Mouse (Mus musculus) intestine, postnatal 0 days (tissue): ENCODE measurements around the gene Fam181a. TPM values are rescaled to one million over a fixed set of nuclear protein-coding genes. Genes with fewer than 3 reads are reported as not detected.

Experiments
- ATAC-seq: fragments of 200-750 bp; cut with Nextera tagmentation; 2 replicates; pipeline ENCODE4 v1.8.0; 2017; ENCODE audit warnings: mild to moderate bottlenecking, moderate TSS enrichment, moderate library complexity
- H3K27ac ChIP-seq: fragments of 300-500 bp; sonication (generic); 2 replicates; pipeline ENCODE4 v1.5.1; 2014; ENCODE audit warnings: mild to moderate bottlenecking, low read depth, low read length, moderate library complexity
- H3K27me3 ChIP-seq: fragments of 300-500 bp; sonication (generic); replicated peaks from 2 replicates; pipeline ENCODE4 v1.6.1; 2014; ENCODE audit warnings: low read length, mixed read lengths; ENCODE audit not compliant: control insufficient read depth, insufficient read depth
- H3K36me3 ChIP-seq: fragments of 300-500 bp; sonication (generic); 2 replicates; pipeline ENCODE4 v1.6.1; 2014; ENCODE audit warnings: mild to moderate bottlenecking, moderate library complexity; ENCODE audit not compliant: control insufficient read depth, insufficient read depth
- H3K4me1 ChIP-seq: fragments of 300-500 bp; sonication (generic); replicated peaks from 2 replicates; pipeline ENCODE4 v1.6.1; 2014; ENCODE audit warnings: antibody characterized with exemption, low read length, mixed read lengths; ENCODE audit not compliant: control insufficient read depth, insufficient read depth
- H3K4me2 ChIP-seq: fragments of 300-500 bp; sonication (generic); replicated peaks from 2 replicates; pipeline ENCODE4 v1.6.1; 2014; ENCODE audit warnings: low read depth, mild to moderate bottlenecking, moderate library complexity
- H3K4me3 ChIP-seq: fragments of 300-500 bp; sonication (generic); 2 replicates; pipeline ENCODE4 v1.5.1; 2014; ENCODE audit warnings: low read depth, low read length
- H3K9ac ChIP-seq: fragments of 300-500 bp; sonication (generic); 2 replicates; pipeline ENCODE4 v1.6.1; 2014; ENCODE audit warnings: mild to moderate bottlenecking, low read depth, low read length
- H3K9me3 ChIP-seq: fragments of 300-500 bp; sonication (generic); 2 replicates; pipeline ENCODE4 v1.6.1; 2016; ENCODE audit warnings: mixed run types; ENCODE audit not compliant: control insufficient read depth
- CTCF ChIP-seq: sonication (generic); IDR thresholded peaks from 2 replicates; pipeline ENCODE4 v1.5.1; 2016; ENCODE audit warnings: low read depth, mild to moderate bottlenecking, control low read depth, antibody characterized with exemption, moderate library complexity
- WGBS: fragments of 180-500 bp; shearing (Covaris S2); extraction: QIAGEN DNeasy Blood & Tissue Kit; methylation state at CpG from one replicate; pipeline ENCODE4 v1.1.7; 2014; 5-methylcytosine and 5-hydroxymethylcytosine counted together
- polyA plus RNA-seq: library from polyadenylated mRNA; unstranded; fragments of >200 nt; fragmentation: Nextera tagmentation; extraction: Ambion mirVana; gene quantifications from 2 replicates; pipeline ENCODE4 v1.2.1, GENCODE M21; 2015

Fam181a gene
- polyA plus RNA-seq, 1 experiment from 2014 or later = not detected

GRCm38 (mm10) chr12:103356415-103356748, 45.6 kb downstream of the Fam181a start:
- Histone ChIP-seq H3K27ac (peak overlapping the region; percentile 42; the same call in 1 of the 2 replicates), H3K4me2 (no peak overlapping the region), H3K9ac (no peak overlapping the region), H3K4me1 (no peaks in the 10 kb centered on the region), H3K9me3 (no peaks in the 10 kb centered on the region), H3K36me3 (no peaks in the 10 kb centered on the region), H3K4me3 (no peak overlapping the region), H3K27me3 (no peaks in the 10 kb centered on the region)
- WGBS = 83% methylated on average over 4 of the region's 4 CpGs
- TF ChIP-seq CTCF = no peak
- no peak for ATAC-seq

- ATAC-seq = no peak
- 78% methylated on average over 8 of the region's 8 CpGs for WGBS
- no peaks in the 10 kb centered on the region for H3K9me3 ChIP-seq
Observed at GRCm38 (mm10) chr12:103358216-103358615, 47.4 kb downstream of the Fam181a start.

GRCm38 (mm10) chr12:103358951-103359801, 48.4 kb downstream of the Fam181a start:
- Histone ChIP-seq H3K4me1 (no peaks in the 10 kb centered on the region), H3K4me2 (no peak overlapping the region), H3K27ac (no peak overlapping the region), H3K9me3 (no peaks in the 10 kb centered on the region), H3K27me3 (no peaks in the 10 kb centered on the region), H3K9ac (no peak overlapping the region), H3K36me3 (no peaks in the 10 kb centered on the region), H3K4me3 (no peak overlapping the region)
- 54% methylated on average over 4 of the region's 4 CpGs for WGBS
- ATAC-seq = no peak
- TF ChIP-seq CTCF = no peak

More at GRCm38 (mm10) chr12:103358216-103358615, 47.4 kb downstream of the Fam181a start:
- H3K36me3 ChIP-seq = no peaks in the 10 kb centered on the region
- no peaks in the 10 kb centered on the region for H3K27me3 ChIP-seq
- no peak overlapping the region for H3K9ac ChIP-seq
- H3K27ac ChIP-seq = no peak overlapping the region
- TF ChIP-seq CTCF = no peak
- no peak overlapping the region for H3K4me2 ChIP-seq
- no peak overlapping the region for H3K4me3 ChIP-seq
- no peaks in the 10 kb centered on the region for H3K4me1 ChIP-seq

- H3K9me3 ChIP-seq = no peaks in the 10 kb centered on the region
- H3K4me1 ChIP-seq = no peaks in the 10 kb centered on the region
- no peak for TF ChIP-seq CTCF
- H3K4me2 ChIP-seq = no peak overlapping the region
- 67% methylated on average over 8 of the region's 8 CpGs for WGBS
- ATAC-seq = no peak
- H3K4me3 ChIP-seq = no peak overlapping the region
- H3K36me3 ChIP-seq = no peaks in the 10 kb centered on the region
- H3K27me3 ChIP-seq = no peaks in the 10 kb centered on the region
- H3K27ac ChIP-seq = no peak overlapping the region
- H3K9ac ChIP-seq = no peak overlapping the region
Observed at GRCm38 (mm10) chr12:103360812-103361211, 50.0 kb downstream of the Fam181a start.

GRCm38 (mm10) chr12:103361539-103362307, 50.9 kb downstream of the Fam181a start:
- Histone ChIP-seq H3K9ac (no peak overlapping the region), H3K27ac (no peak overlapping the region), H3K4me2 (no peak overlapping the region), H3K27me3 (no peaks in the 10 kb centered on the region), H3K9me3 (no peaks in the 10 kb centered on the region), H3K4me3 (no peak overlapping the region), H3K4me1 (no peaks in the 10 kb centered on the region), H3K36me3 (no peaks in the 10 kb centered on the region)
- no peak for ATAC-seq
- WGBS = 85% methylated on average over 17 of the region's 17 CpGs
- no peak for TF ChIP-seq CTCF

GRCm38 (mm10) chr12:103362336-103362735, 51.6 kb downstream of the Fam181a start:
- H3K4me2 ChIP-seq = no peak overlapping the region
- H3K9ac ChIP-seq = no peak overlapping the region
- TF ChIP-seq CTCF = no peak
- H3K4me3 ChIP-seq = no peak overlapping the region
- 77% methylated on average over 3 of the region's 3 CpGs for WGBS
- no peak overlapping the region for H3K27ac ChIP-seq
- no peaks in the 10 kb centered on the region for H3K36me3 ChIP-seq
- H3K27me3 ChIP-seq = no peaks in the 10 kb centered on the region
- no peaks in the 10 kb centered on the region for H3K4me1 ChIP-seq
- no peak for ATAC-seq
- H3K9me3 ChIP-seq = no peaks in the 10 kb centered on the region

Other genes with a start within 250 kb of the Fam181a start
- gene Prima1, start 68.8 kb upstream of the Fam181a start, polyA plus RNA-seq = 0.44 and 0.51 TPM in 2 replicates
- 15.1 and 18.5 TPM in 2 replicates for gene Asb2, start 45.0 kb downstream of the Fam181a start, polyA plus RNA-seq
- 1.8 and 2.3 TPM in 2 replicates for gene Otub2, start 77.7 kb downstream of the Fam181a start, polyA plus RNA-seq
- gene 9330161L09Rik, start 96.8 kb downstream of the Fam181a start, polyA plus RNA-seq = 0.35 TPM in 1 of 2 replicates, not detected in the other
- gene Ddx24, start 114.9 kb downstream of the Fam181a start, polyA plus RNA-seq = 84.6 and 106 TPM in 2 replicates
- 79.3 and 84.8 TPM in 2 replicates for gene Ifi27, start 123.2 kb downstream of the Fam181a start, polyA plus RNA-seq
- 86.6 and 95.5 TPM in 2 replicates for gene Ifi27l2a, start 132.7 kb downstream of the Fam181a start, polyA plus RNA-seq
- 505 and 529 TPM in 2 replicates for gene Ifi27l2b, start 146.2 kb downstream of the Fam181a start, polyA plus RNA-seq
- 0.56 and 0.65 TPM in 2 replicates for gene Ppp4r4, start 221.3 kb downstream of the Fam181a start, polyA plus RNA-seq